Mouse (Mus musculus) intestine, postnatal 0 days (tissue): ENCODE measurements around the gene Sephs2. TPM values are rescaled to one million over a fixed set of nuclear protein-coding genes. Genes with fewer than 3 reads are reported as not detected.
A peak's percentile ranks its signal among the peaks of the same experiment; 100 is the strongest.

ENCODE experiments used
- ATAC-seq: fragments of 200-750 bp; cut with Nextera tagmentation; 2 replicates; pipeline ENCODE4 v1.8.0; 2017; ENCODE audit warnings: mild to moderate bottlenecking, moderate TSS enrichment, moderate library complexity
- H3K27ac ChIP-seq: fragments of 300-500 bp; sonication (generic); 2 replicates; pipeline ENCODE4 v1.5.1; 2014; ENCODE audit warnings: mild to moderate bottlenecking, low read depth, low read length, moderate library complexity
- H3K27me3 ChIP-seq: fragments of 300-500 bp; sonication (generic); replicated peaks from 2 replicates; pipeline ENCODE4 v1.6.1; 2014; ENCODE audit warnings: low read length, mixed read lengths; ENCODE audit not compliant: control insufficient read depth, insufficient read depth
- H3K36me3 ChIP-seq: fragments of 300-500 bp; sonication (generic); 2 replicates; pipeline ENCODE4 v1.6.1; 2014; ENCODE audit warnings: mild to moderate bottlenecking, moderate library complexity; ENCODE audit not compliant: control insufficient read depth, insufficient read depth
- H3K4me1 ChIP-seq: fragments of 300-500 bp; sonication (generic); replicated peaks from 2 replicates; pipeline ENCODE4 v1.6.1; 2014; ENCODE audit warnings: antibody characterized with exemption, low read length, mixed read lengths; ENCODE audit not compliant: control insufficient read depth, insufficient read depth
- H3K4me2 ChIP-seq: fragments of 300-500 bp; sonication (generic); replicated peaks from 2 replicates; pipeline ENCODE4 v1.6.1; 2014; ENCODE audit warnings: low read depth, mild to moderate bottlenecking, moderate library complexity
- H3K4me3 ChIP-seq: fragments of 300-500 bp; sonication (generic); 2 replicates; pipeline ENCODE4 v1.5.1; 2014; ENCODE audit warnings: low read depth, low read length
- H3K9ac ChIP-seq: fragments of 300-500 bp; sonication (generic); 2 replicates; pipeline ENCODE4 v1.6.1; 2014; ENCODE audit warnings: mild to moderate bottlenecking, low read depth, low read length
- H3K9me3 ChIP-seq: fragments of 300-500 bp; sonication (generic); 2 replicates; pipeline ENCODE4 v1.6.1; 2016; ENCODE audit warnings: mixed run types; ENCODE audit not compliant: control insufficient read depth
- CTCF ChIP-seq: sonication (generic); IDR thresholded peaks from 2 replicates; pipeline ENCODE4 v1.5.1; 2016; ENCODE audit warnings: low read depth, mild to moderate bottlenecking, control low read depth, antibody characterized with exemption, moderate library complexity
- WGBS: fragments of 180-500 bp; shearing (Covaris S2); extraction: QIAGEN DNeasy Blood & Tissue Kit; methylation state at CpG from one replicate; pipeline ENCODE4 v1.1.7; 2014; 5-methylcytosine and 5-hydroxymethylcytosine counted together
- polyA plus RNA-seq: library from polyadenylated mRNA; unstranded; fragments of >200 nt; fragmentation: Nextera tagmentation; extraction: Ambion mirVana; gene quantifications from 2 replicates; pipeline ENCODE4 v1.2.1, GENCODE M21; 2015

Sephs2 gene
- polyA plus RNA-seq, 1 experiment from 2014 or later = 335 TPM

GRCm38 (mm10) chr7:127262218-127262961 lies 11.5 kb downstream of the Sephs2 start:
- H3K27me3 ChIP-seq = no peaks in the 10 kb centered on the region
- H3K27ac ChIP-seq = no peak overlapping the region
- 74% methylated on average over 10 of the region's 10 CpGs for whole genome bisulfite sequencing
- H3K9ac ChIP-seq = no peak overlapping the region
- no peak for TF ChIP-seq CTCF
- H3K4me3 ChIP-seq = no peak overlapping the region
- no peaks in the 10 kb centered on the region for H3K9me3 ChIP-seq
- no peak for ATAC-seq
- peaks cover under 1% of the 10 kb centered on the region; the same call in 1 of the 2 replicates for H3K36me3 ChIP-seq
- H3K4me1 ChIP-seq = no peaks in the 10 kb centered on the region
- H3K4me2 ChIP-seq = no peak overlapping the region

GRCm38 (mm10) chr7:127260309-127261111 lies 13.3 kb downstream of the Sephs2 start, which contains the start of gene Dctpp1:
Gene Dctpp1, minus strand, starts transcription at chr7:127260709.
- Histone ChIP-seq H3K36me3 (peaks cover 6% of the 10 kb centered on the region; the same call in 1 of the 2 replicates), H3K9me3 (no peaks in the 10 kb centered on the region), H3K4me2 (peak within 1 kb of the TSS; percentile 88), H3K27me3 (no peaks in the 10 kb centered on the region), H3K4me3 (peak within 1 kb of the TSS; percentile 72), H3K27ac (peak within 1 kb of the TSS; percentile 35; the same call in 1 of the 2 replicates), H3K9ac (peak within 1 kb of the TSS; percentile 53), H3K4me1 (no peaks in the 10 kb centered on the region)
- TF ChIP-seq CTCF = peak; percentile 92
- ATAC-seq = peak; percentile 97
- under 1% methylated on average over 50 of the region's 50 CpGs for WGBS

- Histone ChIP-seq H3K4me1 (no peaks in the 10 kb centered on the region), H3K9ac (no peak overlapping the region), H3K9me3 (no peaks in the 10 kb centered on the region), H3K4me2 (peak overlapping the region; percentile 88), H3K36me3 (peaks cover 6% of the 10 kb centered on the region; the same call in 1 of the 2 replicates), H3K4me3 (no peak overlapping the region; the same call in 1 of the 2 replicates), H3K27ac (no peak overlapping the region), H3K27me3 (no peaks in the 10 kb centered on the region)
- no peak for ATAC-seq
- peak; percentile 34 for TF ChIP-seq CTCF
- WGBS = 59% methylated on average over 8 of the region's 8 CpGs
Measured at GRCm38 (mm10) chr7:127259186-127259905, 14.5 kb downstream of the Sephs2 start.

GRCm38 (mm10) chr7:127256518-127256917 lies 17.3 kb downstream of the Sephs2 start:
- H3K27ac ChIP-seq = no peak overlapping the region
- no peaks in the 10 kb centered on the region for H3K27me3 ChIP-seq
- no peak overlapping the region for H3K4me3 ChIP-seq
- H3K36me3 ChIP-seq = peaks cover 6% of the 10 kb centered on the region; the same call in 1 of the 2 replicates
- no peaks in the 10 kb centered on the region for H3K9me3 ChIP-seq
- H3K4me2 ChIP-seq = no peak overlapping the region
- no peak for ATAC-seq
- H3K4me1 ChIP-seq = no peaks in the 10 kb centered on the region
- H3K9ac ChIP-seq = no peak overlapping the region
- TF ChIP-seq CTCF = no peak
- WGBS = 90% methylated on average over 5 of the region's 5 CpGs

GRCm38 (mm10) chr7:127255965-127256364 lies 17.9 kb downstream of the Sephs2 start:
- Histone ChIP-seq H3K9me3 (no peaks in the 10 kb centered on the region), H3K27me3 (no peaks in the 10 kb centered on the region), H3K4me1 (no peaks in the 10 kb centered on the region), H3K36me3 (peaks cover 6% of the 10 kb centered on the region; the same call in 1 of the 2 replicates), H3K9ac (no peak overlapping the region), H3K4me2 (no peak overlapping the region), H3K27ac (no peak overlapping the region), H3K4me3 (no peak overlapping the region)
- 98% methylated on average over 2 of the region's 2 CpGs for WGBS
- no peak for TF ChIP-seq CTCF
- ATAC-seq = no peak

- no peak for ATAC-seq
- 11% methylated on average over 4 of the region's 4 CpGs for WGBS
Measured at GRCm38 (mm10) chr7:127255008-127255407, 18.8 kb downstream of the Sephs2 start.

More at GRCm38 (mm10) chr7:127255008-127255407, 18.8 kb downstream of the Sephs2 start:
- H3K4me3 ChIP-seq = peak overlapping the region; percentile 61; the same call in 1 of the 2 replicates
- H3K4me2 ChIP-seq = peak overlapping the region; percentile 83
- H3K9ac ChIP-seq = no peak overlapping the region
- no peaks in the 10 kb centered on the region for H3K27me3 ChIP-seq
- no peaks in the 10 kb centered on the region for H3K4me1 ChIP-seq
- no peak for TF ChIP-seq CTCF
- H3K36me3 ChIP-seq = peaks cover 8% of the 10 kb centered on the region; the same call in 1 of the 2 replicates
- H3K27ac ChIP-seq = no peak overlapping the region
- H3K9me3 ChIP-seq = no peaks in the 10 kb centered on the region
